Mouse (Mus musculus): ENCODE data around the gene Zfc3h1. TPM values are rescaled to one million over a fixed set of nuclear protein-coding genes. Genes with fewer than 3 reads are reported as not detected.

Gene Zfc3h1
- polyA plus RNA-seq, 1 experiment from 2014 or later: 36.8 TPM

- in situ Hi-C loops (cut with MboI; ENCODE audit: low pct_unique_long_range_greater_than_20kb): no loop called here
- ChIA-PET POLR2A (no interaction called here), CTCF (no interaction called here)
- DNase-seq (ENCODE audit: low read depth, low spot score): no peak
- peaks cover 3% of the 10 kb centered on the region for H3K27me3 ChIP-seq
- no peak for TF ChIP-seq CTCF (IDR thresholded peaks at IDR 0.05)
- no peak for ATAC-seq
Observed at GRCm38 (mm10) chr10:115473213-115473961, 88.6 kb downstream of the Zfc3h1 start.

DNA sequence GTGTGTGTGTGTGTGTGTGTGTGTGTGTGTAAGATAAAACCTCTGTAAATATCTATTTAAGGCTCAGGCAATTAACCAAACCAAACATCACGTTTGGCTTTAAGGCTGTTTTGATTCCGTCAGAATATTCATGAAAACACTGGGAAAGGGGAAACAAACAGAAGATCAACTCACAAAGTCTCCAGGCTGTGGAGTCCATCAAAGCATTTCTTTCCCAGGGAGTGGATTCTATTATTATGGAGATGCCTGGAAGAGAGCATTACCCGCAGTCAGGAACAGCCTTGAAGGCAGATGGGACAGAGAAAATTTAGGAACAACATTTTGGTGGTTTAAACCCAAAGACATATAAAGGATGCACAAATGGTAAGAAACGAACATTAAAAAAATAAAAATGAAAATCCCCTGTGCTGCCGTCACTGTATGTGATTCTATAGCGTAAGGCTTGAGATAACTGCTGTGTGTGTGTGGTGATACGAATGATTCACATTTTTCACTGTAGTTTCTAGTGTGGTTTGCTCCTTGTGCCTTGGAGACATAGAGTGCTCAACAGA, 90.3 kb downstream of the Zfc3h1 start:
- ATAC-seq (no peak), DNase-seq (ENCODE audit: low read depth, low spot score) (no peak)
- ChIA-PET POLR2A (no interaction called here), CTCF (no interaction called here)
- TF ChIP-seq CTCF (IDR thresholded peaks at IDR 0.05): no peak
- in situ Hi-C loops (cut with MboI; ENCODE audit: low pct_unique_long_range_greater_than_20kb): no loop called here
- peaks cover 3% of the 10 kb centered on the region for H3K27me3 ChIP-seq

- H3K27me3 ChIP-seq: peaks cover 3% of the 10 kb centered on the region
- no peak for ATAC-seq
- ChIA-PET POLR2A (no interaction called here), CTCF (interaction anchor here (1.3 kb wide), 1 partner anchor 9 kb away, joined by 5 read pairs; no protein-coding TSS in a partner anchor)
- no peak for DNase-seq (ENCODE audit: low read depth, low spot score)
- in situ Hi-C loops (cut with MboI; ENCODE audit: low pct_unique_long_range_greater_than_20kb): no loop called here
- TF ChIP-seq CTCF (IDR thresholded peaks at IDR 0.05): no peak
Observed at GRCm38 (mm10) chr10:115476506-115476905, 91.7 kb downstream of the Zfc3h1 start.

DNA sequence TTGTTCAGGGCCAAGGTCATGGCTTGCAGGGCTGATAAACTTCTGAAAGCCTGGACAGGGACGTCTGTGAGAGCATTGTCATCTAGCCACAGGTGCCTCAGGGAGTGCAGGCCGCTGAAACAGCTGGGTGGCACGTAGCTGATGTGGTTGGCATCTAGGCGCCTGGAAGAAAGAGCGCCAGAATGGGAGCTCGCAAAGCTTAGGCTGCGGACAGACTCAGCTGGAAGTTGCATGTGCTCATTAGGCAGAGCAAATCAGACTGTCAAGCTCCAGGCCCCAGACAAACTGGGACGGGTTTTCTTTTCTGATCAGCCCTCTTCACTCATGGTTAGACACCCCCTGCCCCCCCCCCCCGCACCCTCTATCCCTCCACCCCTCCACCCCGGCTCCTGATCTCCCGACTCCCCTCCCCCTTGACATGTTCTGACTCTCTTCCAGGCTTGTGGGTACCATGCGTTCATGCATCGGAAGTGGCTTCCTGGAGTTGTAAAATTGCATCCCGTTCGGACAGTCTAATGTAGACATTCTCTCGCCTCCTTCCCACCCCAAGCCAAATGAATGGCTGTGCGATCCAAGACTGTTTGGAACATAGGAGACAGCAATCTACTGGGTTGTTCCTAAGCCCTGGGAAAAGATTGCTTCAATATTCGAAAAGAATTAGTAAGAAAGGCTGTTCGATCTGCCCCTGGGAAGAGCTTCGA, 93.8 kb downstream of the Zfc3h1 start:
- in situ Hi-C loops (cut with MboI; ENCODE audit: low pct_unique_long_range_greater_than_20kb): no loop called here
- no peak for ATAC-seq
- no peak for TF ChIP-seq CTCF (IDR thresholded peaks at IDR 0.05)
- no peak for DNase-seq (ENCODE audit: low read depth, low spot score)
- peaks cover 3% of the 10 kb centered on the region for H3K27me3 ChIP-seq
- ChIA-PET POLR2A (no interaction called here), CTCF (no interaction called here)

Other genes starting within 250 kb of the Zfc3h1 start
- not detected for gene Tph2, start 199.9 kb upstream of the Zfc3h1 start, polyA plus RNA-seq (2021)
- gene Tbc1d15, start 133.5 kb upstream of the Zfc3h1 start, polyA plus RNA-seq (2021): 116 TPM
- gene Rab21, start 69.4 kb upstream of the Zfc3h1 start, polyA plus RNA-seq (2021): 58.2 TPM
- gene Tmem19, start 22.5 kb upstream of the Zfc3h1 start, polyA plus RNA-seq (2021): 29.5 TPM
- gene Thap2, start 516 bp upstream of the Zfc3h1 start, polyA plus RNA-seq (2021): 11.5 TPM
- not detected for gene A930009A15Rik, start 185.0 kb downstream of the Zfc3h1 start, polyA plus RNA-seq (2021)
- gene Lgr5, start 202.8 kb downstream of the Zfc3h1 start, polyA plus RNA-seq (2021): not detected